Mouse (Mus musculus) thymus, adult 2 months (tissue): Measurements from ENCODE around the gene Syne1.

Source experiments
- CTCF ChIP-seq: fragments of 200-500 bp; IDR thresholded peaks from 2 replicates; pipeline ENCODE4 v1.5.1; 2012; ENCODE audit warnings: mild to moderate bottlenecking, control low read depth, low read length, moderate library complexity, borderline replicate concordance; ENCODE audit not compliant: control insufficient read depth, poor library complexity, insufficient read depth; ENCODE audit errors: extremely low read depth
- POLR2A ChIP-seq: fragments of 200-500 bp; IDR thresholded peaks from 2 replicates; pipeline ENCODE4 v1.6.1; 2012; ENCODE audit warnings: mild to moderate bottlenecking, low read length, control low read depth, moderate library complexity; ENCODE audit not compliant: control insufficient read depth, poor library complexity, insufficient read depth; ENCODE audit errors: extremely low read depth

DNA sequence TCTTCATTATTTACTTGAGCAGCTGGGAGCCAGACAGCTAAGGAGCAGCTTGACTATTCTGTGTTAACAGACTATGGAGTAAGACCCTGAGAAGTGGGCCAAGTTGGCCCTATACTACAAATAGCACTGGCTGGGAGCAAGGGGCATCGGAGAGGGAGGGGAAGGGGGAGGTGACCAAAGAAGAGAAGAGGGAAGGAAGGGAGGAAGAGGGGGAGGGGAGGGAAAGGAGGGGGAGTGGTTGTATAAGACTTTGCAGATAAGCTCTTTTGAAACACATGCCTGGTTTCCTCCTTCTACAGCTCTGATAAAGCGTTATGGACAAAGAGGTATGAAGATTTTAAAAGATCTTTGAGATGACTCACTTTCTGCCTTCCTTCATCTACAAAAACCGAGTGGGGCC lies 36.0 kb downstream of the Syne1 start:
- TF ChIP-seq POLR2A (no peak), CTCF (no peak)
